Mouse (Mus musculus): ENCODE results near the gene Gm10490. TPM values are rescaled to one million over a fixed set of nuclear protein-coding genes. Genes with fewer than 3 reads are reported as not detected.
"Not testable (repeated sequence)": the region's sequence is repeated elsewhere in the genome, so short reads cannot be mapped to it uniquely, and the experiment has no call there.

Gene Gm10490
- not detected in 2 replicates for polyA plus RNA-seq (2015; fragmentation: Nextera tagmentation; extraction: Ambion mirVana)

- H3K4me3 ChIP-seq; H3K27ac ChIP-seq (replicated peaks); H3K36me3 ChIP-seq; H3K4me1 ChIP-seq (replicated peaks); H3K9me3 ChIP-seq; H3K4me2 ChIP-seq; ATAC-seq (ENCODE audit: low FRiP score, low read depth); H3K9ac ChIP-seq; H3K27me3 ChIP-seq: not testable (repeated sequence)
- 97% methylated on average over 4 of the region's 4 CpGs for WGBS
These were observed at the start of gene Gm10490 for GRCm38 (mm10) chrX:7909242-7909641. TSS of gene Gm10490 (plus strand) at chrX:7909542.

- H3K27me3 ChIP-seq = no peaks in the 10 kb centered on the region
- no peaks in the 10 kb centered on the region for H3K9me3 ChIP-seq
- no peak for ATAC-seq (ENCODE audit: low FRiP score, low read depth)
- H3K4me3 ChIP-seq = no peak overlapping the region
- no peak overlapping the region for H3K27ac ChIP-seq (replicated peaks)
- H3K9ac ChIP-seq = no peak overlapping the region
- 95% methylated on average over 1 of the region's 1 CpGs for WGBS
- H3K36me3 ChIP-seq = peaks cover under 1% of the 10 kb centered on the region; the same call in 1 of the 2 replicates
- H3K4me2 ChIP-seq = no peak overlapping the region
- no peaks in the 10 kb centered on the region for H3K4me1 ChIP-seq (replicated peaks)
These were observed 46.2 kb upstream of the Gm10490 start for GRCm38 (mm10) chrX:7863181-7863580.

GRCm38 (mm10) chrX:7864551-7864950 is 44.8 kb upstream of the Gm10490 start:
- WGBS = 62% methylated on average over 3 of the region's 3 CpGs
- no peak overlapping the region for H3K4me2 ChIP-seq
- no peak for ATAC-seq (ENCODE audit: low FRiP score, low read depth)
- no peak overlapping the region for H3K9ac ChIP-seq
- no peaks in the 10 kb centered on the region for H3K4me1 ChIP-seq (replicated peaks)
- no peaks in the 10 kb centered on the region for H3K9me3 ChIP-seq
- no peak overlapping the region for H3K27ac ChIP-seq (replicated peaks)
- H3K4me3 ChIP-seq = no peak overlapping the region
- H3K36me3 ChIP-seq = peaks cover 3% of the 10 kb centered on the region; the same call in 1 of the 2 replicates
- H3K27me3 ChIP-seq = no peaks in the 10 kb centered on the region

GRCm38 (mm10) chrX:7865343-7865742 is 44.0 kb upstream of the Gm10490 start:
- H3K36me3 ChIP-seq = peaks cover 3% of the 10 kb centered on the region; the same call in 1 of the 2 replicates
- H3K9ac ChIP-seq = no peak overlapping the region
- no peaks in the 10 kb centered on the region for H3K9me3 ChIP-seq
- no peaks in the 10 kb centered on the region for H3K4me1 ChIP-seq (replicated peaks)
- no peak for ATAC-seq (ENCODE audit: low FRiP score, low read depth)
- no peak overlapping the region for H3K4me3 ChIP-seq
- no peak overlapping the region for H3K27ac ChIP-seq (replicated peaks)
- H3K27me3 ChIP-seq = no peaks in the 10 kb centered on the region
- H3K4me2 ChIP-seq = no peak overlapping the region
- 83% methylated on average over 2 of the region's 2 CpGs for WGBS

GRCm38 (mm10) chrX:7865786-7866185 is 43.6 kb upstream of the Gm10490 start:
- no peaks in the 10 kb centered on the region for H3K9me3 ChIP-seq
- H3K27ac ChIP-seq (replicated peaks) = no peak overlapping the region
- H3K36me3 ChIP-seq = peaks cover 3% of the 10 kb centered on the region; the same call in 1 of the 2 replicates
- H3K9ac ChIP-seq = no peak overlapping the region
- no peak for ATAC-seq (ENCODE audit: low FRiP score, low read depth)
- no peak overlapping the region for H3K4me3 ChIP-seq
- WGBS = 71% methylated on average over 2 of the region's 2 CpGs
- no peak overlapping the region for H3K4me2 ChIP-seq
- no peaks in the 10 kb centered on the region for H3K4me1 ChIP-seq (replicated peaks)
- no peaks in the 10 kb centered on the region for H3K27me3 ChIP-seq

GRCm38 (mm10) chrX:7867141-7867540 is 42.2 kb upstream of the Gm10490 start:
- H3K36me3 ChIP-seq = peaks cover 3% of the 10 kb centered on the region; the same call in 1 of the 2 replicates
- H3K9me3 ChIP-seq = no peaks in the 10 kb centered on the region
- no peak overlapping the region for H3K9ac ChIP-seq
- no peaks in the 10 kb centered on the region for H3K27me3 ChIP-seq
- H3K4me3 ChIP-seq = no peak overlapping the region
- no peak overlapping the region for H3K4me2 ChIP-seq
- no peak overlapping the region for H3K27ac ChIP-seq (replicated peaks)
- ATAC-seq (ENCODE audit: low FRiP score, low read depth) = no peak
- WGBS = 100% methylated on average over 1 of the region's 1 CpGs
- H3K4me1 ChIP-seq (replicated peaks) = no peaks in the 10 kb centered on the region

GRCm38 (mm10) chrX:7868506-7868905 is 40.8 kb upstream of the Gm10490 start:
- Histone ChIP-seq H3K4me2 (no peak overlapping the region), H3K27me3 (no peaks in the 10 kb centered on the region), H3K36me3 (peaks cover 7% of the 10 kb centered on the region; the same call in 1 of the 2 replicates), H3K4me3 (no peak overlapping the region), H3K4me1 (replicated peaks) (no peaks in the 10 kb centered on the region), H3K27ac (replicated peaks) (no peak overlapping the region), H3K9me3 (no peaks in the 10 kb centered on the region), H3K9ac (no peak overlapping the region)
- ATAC-seq (ENCODE audit: low FRiP score, low read depth) = no peak
- 44% methylated on average over 2 of the region's 2 CpGs for WGBS

- WGBS = 45% methylated on average over 3 of the region's 3 CpGs
- peaks cover 7% of the 10 kb centered on the region; the same call in 1 of the 2 replicates for H3K36me3 ChIP-seq
- no peak overlapping the region for H3K9ac ChIP-seq
- H3K4me3 ChIP-seq = no peak overlapping the region
- ATAC-seq (ENCODE audit: low FRiP score, low read depth) = no peak
- no peaks in the 10 kb centered on the region for H3K9me3 ChIP-seq
- H3K27me3 ChIP-seq = no peaks in the 10 kb centered on the region
- no peak overlapping the region for H3K4me2 ChIP-seq
- H3K4me1 ChIP-seq (replicated peaks) = no peaks in the 10 kb centered on the region
- no peak overlapping the region for H3K27ac ChIP-seq (replicated peaks)
These were observed 39.5 kb upstream of the Gm10490 start for GRCm38 (mm10) chrX:7869826-7870225.

GRCm38 (mm10) chrX:7878007-7878419 is 31.3 kb upstream of the Gm10490 start, which contains the start of gene Pim2:
TSS of gene Pim2 (plus strand) at chrX:7878262.
- peak within 1 kb of the TSS; percentile 58 for H3K4me3 ChIP-seq
- no peaks in the 10 kb centered on the region for H3K9me3 ChIP-seq
- peak within 1 kb of the TSS; percentile 84 for H3K4me2 ChIP-seq
- peaks cover 15% of the 10 kb centered on the region; the same call in 1 of the 2 replicates for H3K4me1 ChIP-seq (replicated peaks)
- peak; percentile 91 for ATAC-seq (ENCODE audit: low FRiP score, low read depth)
- peak within 1 kb of the TSS; percentile 73 for H3K27ac ChIP-seq (replicated peaks)
- peak within 1 kb of the TSS; percentile 66 for H3K9ac ChIP-seq
- 12% methylated on average over 37 of the region's 38 CpGs for WGBS
- no peaks in the 10 kb centered on the region for H3K27me3 ChIP-seq
- no peaks in the 10 kb centered on the region for H3K36me3 ChIP-seq

GRCm38 (mm10) chrX:7878495-7878894 is 30.8 kb upstream of the Gm10490 start:
- Histone ChIP-seq H3K9me3 (no peaks in the 10 kb centered on the region), H3K36me3 (no peaks in the 10 kb centered on the region), H3K4me2 (peak overlapping the region; percentile 84), H3K9ac (peak overlapping the region; percentile 66), H3K4me3 (peak overlapping the region; percentile 58), H3K27ac (replicated peaks) (peak overlapping the region; percentile 73), H3K27me3 (no peaks in the 10 kb centered on the region), H3K4me1 (replicated peaks) (peaks cover 15% of the 10 kb centered on the region; the same call in 1 of the 2 replicates)
- WGBS = 21% methylated on average over 21 of the region's 21 CpGs
- peak; percentile 63 for ATAC-seq (ENCODE audit: low FRiP score, low read depth)

GRCm38 (mm10) chrX:7879819-7880218 is 29.5 kb upstream of the Gm10490 start:
- 11% methylated on average over 11 of the region's 11 CpGs for WGBS
- H3K27me3 ChIP-seq = no peaks in the 10 kb centered on the region
- H3K4me1 ChIP-seq (replicated peaks) = peaks cover 15% of the 10 kb centered on the region; the same call in 1 of the 2 replicates
- peak overlapping the region; percentile 58 for H3K4me3 ChIP-seq
- H3K27ac ChIP-seq (replicated peaks) = 0 out of 2 replicates have a peak overlapping the region, but pooled peaks have one; percentile 42
- no peaks in the 10 kb centered on the region for H3K36me3 ChIP-seq
- H3K9me3 ChIP-seq = no peaks in the 10 kb centered on the region
- peak; percentile 40 for ATAC-seq (ENCODE audit: low FRiP score, low read depth)
- H3K4me2 ChIP-seq = peak overlapping the region; percentile 84
- H3K9ac ChIP-seq = 0 out of 2 replicates have a peak overlapping the region, but pooled peaks have one; percentile 7

GRCm38 (mm10) chrX:7883841-7884567 is 25.3 kb upstream of the Gm10490 start, which contains the start of gene Slc35a2:
TSS of gene Slc35a2 (plus strand) at chrX:7884028.
- peak; percentile 91 for ATAC-seq (ENCODE audit: low FRiP score, low read depth)
- 21% methylated on average over 49 of the region's 49 CpGs for WGBS
- no peaks in the 10 kb centered on the region for H3K27me3 ChIP-seq
- peak within 1 kb of the TSS; percentile 60 for H3K4me3 ChIP-seq
- H3K9me3 ChIP-seq = no peaks in the 10 kb centered on the region
- H3K27ac ChIP-seq (replicated peaks) = peak within 1 kb of the TSS; percentile 92
- H3K9ac ChIP-seq = peak within 1 kb of the TSS; percentile 49
- peak within 1 kb of the TSS; percentile 58 for H3K4me2 ChIP-seq
- H3K4me1 ChIP-seq (replicated peaks) = peaks cover 16% of the 10 kb centered on the region; the same call in 1 of the 2 replicates
- no peaks in the 10 kb centered on the region for H3K36me3 ChIP-seq

Measured in hindbrain, embryonic 15.5 days (tissue).